Mouse (Mus musculus): ENCODE data around the gene Tmem82. TPM values are rescaled to one million over a fixed set of nuclear protein-coding genes. Genes with fewer than 3 reads are reported as not detected.

The Tmem82 gene
- total RNA-seq (2021), result 1 to 10 TPM in 1 of 2 experiments, under 1 TPM in 1; 0.35 to 1.6 TPM
- long read RNA-seq, experiment 1, result 0 reads
- long read RNA-seq, experiment 2, result 0 reads

DNA sequence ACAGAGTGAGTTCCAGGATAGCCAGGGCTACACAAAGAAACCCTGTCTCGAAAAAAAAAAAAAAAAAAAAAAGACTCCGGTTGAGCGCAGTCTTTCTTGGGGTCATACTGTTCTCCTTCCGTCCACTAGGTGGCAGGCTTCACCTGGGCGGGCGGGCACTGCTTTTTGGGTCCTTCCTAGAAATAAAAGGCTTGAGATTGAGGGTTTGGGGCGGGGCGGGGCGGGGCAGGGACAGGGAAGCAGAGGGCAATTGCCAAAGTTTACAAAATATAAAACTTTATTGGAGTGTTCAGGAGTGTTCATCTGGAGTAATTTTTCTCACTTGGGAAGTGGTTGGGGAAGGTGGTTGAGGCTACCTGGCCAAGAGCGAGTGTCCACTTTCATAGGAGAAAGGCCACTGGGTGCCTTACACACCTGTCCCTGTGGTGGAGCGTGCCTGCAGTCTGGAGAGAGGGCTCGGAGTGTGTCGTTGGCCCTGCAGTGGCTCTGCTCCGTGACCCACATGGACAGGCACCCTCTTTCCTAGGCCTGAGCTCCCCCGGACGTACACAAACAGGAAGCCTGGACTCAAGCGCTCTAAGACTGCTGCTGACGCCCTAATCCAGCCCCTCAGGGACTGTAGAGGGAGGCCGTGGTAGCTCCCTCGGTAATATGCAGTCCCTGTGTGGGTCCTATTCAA is at the start of gene Tmem82:
Gene Tmem82, minus strand, starts transcription at position 69 of the 679 bp plus-strand sequence.
- DNase-seq (ENCODE audit: low spot score in 2 of 2), result peak in 1 of 2 experiments; percentile 45

DNA sequence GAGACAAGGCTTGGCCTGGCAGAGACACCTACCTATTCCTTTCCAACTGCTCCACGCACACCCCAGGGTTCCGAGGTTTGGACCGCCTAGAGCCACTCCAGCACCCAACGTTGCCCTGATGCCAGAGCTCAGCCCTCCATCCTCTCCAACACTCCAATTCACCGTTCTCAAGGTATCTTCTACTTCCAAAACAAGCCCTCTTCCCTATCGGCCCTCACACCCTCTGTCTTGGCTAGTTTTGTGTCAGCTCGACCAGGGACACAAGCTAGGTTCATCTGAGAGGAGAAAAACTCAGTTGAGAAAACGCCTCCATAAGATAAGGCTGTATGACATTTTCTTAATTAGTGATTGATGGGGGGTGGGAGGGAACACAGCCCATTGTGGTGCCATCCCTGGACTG is 46.4 kb upstream of the Tmem82 start, which contains the start of gene Plekhm2:
Gene Plekhm2, minus strand, starts transcription at position 101 of the 400 bp plus-strand sequence.
- DNase-seq (ENCODE audit: low spot score in 2 of 2), result no peak

DNA sequence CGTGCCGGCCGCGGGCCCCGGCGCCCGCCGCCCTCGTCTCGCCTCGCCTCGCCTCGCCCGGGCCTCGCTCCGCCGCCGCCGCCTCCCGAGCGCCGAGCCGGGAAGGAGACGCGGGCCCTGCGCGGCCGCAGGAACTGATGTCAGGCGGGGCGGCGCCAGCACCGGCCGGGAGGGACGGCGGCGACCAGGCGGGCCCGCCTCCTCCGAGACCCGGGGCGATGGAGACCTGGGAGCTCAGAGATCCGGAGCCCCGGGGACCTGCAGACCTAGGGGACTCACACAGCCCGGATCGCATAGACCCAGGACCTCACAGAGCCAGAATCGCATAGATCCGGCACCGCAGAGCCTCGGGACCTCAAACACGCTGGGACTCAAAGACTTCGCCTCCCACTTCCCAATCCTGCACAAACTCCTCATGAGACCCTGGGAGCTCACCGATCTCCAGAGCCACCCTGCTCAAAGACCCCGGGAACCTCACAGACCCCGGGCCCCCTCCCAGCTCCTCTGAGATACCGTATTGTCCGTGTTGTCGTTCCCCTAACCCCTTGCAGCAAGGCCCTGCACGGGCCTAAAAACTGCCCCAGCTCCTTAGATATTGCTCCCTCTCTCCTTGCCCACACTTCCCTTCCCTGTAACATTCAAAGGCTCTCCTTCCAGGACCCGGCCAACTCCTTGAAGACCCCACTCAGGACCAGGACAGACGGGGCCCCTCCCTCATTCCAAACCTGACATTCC is 45.7 kb upstream of the Tmem82 start:
- peak; percentile 68 to 71 for DNase-seq (ENCODE audit: low spot score in 2 of 2)

DNA sequence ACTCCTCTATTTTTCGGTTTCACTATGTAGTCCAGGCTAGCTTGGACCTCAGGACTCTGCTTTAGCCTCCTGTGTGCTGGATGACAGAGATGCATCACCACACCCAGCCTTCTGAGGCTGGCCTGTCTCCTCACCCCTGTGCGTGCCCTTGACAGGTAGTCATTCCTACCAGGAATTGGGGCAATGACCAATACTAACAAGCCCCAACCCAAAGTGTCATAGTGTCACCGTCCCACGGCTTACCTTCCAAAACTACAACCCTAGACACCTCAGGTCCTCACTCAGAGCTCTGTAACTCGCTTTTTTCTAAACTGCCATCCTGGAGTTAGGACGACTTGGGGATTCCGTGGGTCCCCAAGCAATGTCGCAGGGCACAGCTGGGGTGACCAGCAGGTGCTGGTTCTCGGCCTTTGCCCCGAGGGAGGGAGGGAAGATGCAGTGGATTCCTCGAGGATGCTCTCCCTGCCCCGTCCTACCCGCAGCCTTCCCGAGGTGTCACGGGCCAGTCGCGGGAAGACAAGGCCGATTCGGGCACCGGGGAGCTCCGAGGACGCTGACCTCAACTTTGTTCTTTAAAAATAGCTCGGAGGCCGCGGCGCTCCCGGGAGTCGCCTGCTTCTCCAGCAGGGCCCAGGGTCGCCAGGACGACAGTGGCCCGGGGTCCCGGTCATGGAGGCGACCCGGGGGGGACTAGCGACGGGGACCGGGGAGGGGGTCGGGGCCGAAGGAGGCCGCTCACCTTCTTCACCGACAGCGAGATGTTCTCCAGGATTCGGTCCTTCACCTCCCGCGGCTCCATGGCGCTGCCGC is 44.9 kb upstream of the Tmem82 start:
- DNase-seq (ENCODE audit: low spot score in 2 of 2), result peak in 1 of 2 experiments; percentile 48

DNA sequence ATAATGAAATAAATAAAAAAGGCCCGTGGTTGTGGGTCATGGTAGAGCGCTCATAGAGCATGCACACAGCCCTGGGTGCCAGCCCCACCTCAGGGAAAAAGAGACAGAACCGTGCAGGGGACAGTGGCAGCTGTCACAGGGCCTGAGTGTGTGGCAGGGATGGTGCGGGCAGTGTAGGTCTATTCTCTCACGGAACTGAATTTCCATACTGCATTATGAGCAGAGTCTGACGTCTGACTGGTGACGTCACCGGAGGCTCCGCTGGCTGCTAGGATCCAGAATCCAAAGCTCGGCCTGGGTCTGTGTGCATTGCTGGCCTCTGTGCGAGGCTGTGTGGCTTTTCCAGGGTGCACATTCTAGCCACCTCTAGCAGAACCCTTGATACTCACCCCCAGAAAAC is 42.5 kb upstream of the Tmem82 start:
- DNase-seq (ENCODE audit: low spot score in 2 of 2), result no peak

DNA sequence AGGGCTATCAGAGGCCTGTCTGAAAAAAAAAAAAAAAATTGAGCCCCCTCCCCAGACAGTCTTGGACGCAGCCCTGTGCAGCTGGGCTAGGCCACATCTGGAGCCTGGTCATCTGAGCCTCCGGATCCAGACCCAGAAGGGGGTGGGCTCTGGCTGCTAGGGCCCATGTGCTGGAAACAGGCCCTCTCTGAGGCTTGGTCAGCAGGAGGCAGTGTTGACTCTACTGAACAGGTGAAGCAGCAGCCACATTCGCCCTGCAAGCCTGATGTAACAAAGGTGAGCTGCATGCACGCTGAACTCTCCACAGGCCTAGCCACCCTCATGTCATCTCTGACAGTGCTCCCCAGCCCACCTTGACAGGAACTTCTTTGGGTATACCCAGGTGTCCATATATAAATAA is 41.3 kb upstream of the Tmem82 start:
- DNase-seq (ENCODE audit: low spot score in 2 of 2), result no peak

DNA sequence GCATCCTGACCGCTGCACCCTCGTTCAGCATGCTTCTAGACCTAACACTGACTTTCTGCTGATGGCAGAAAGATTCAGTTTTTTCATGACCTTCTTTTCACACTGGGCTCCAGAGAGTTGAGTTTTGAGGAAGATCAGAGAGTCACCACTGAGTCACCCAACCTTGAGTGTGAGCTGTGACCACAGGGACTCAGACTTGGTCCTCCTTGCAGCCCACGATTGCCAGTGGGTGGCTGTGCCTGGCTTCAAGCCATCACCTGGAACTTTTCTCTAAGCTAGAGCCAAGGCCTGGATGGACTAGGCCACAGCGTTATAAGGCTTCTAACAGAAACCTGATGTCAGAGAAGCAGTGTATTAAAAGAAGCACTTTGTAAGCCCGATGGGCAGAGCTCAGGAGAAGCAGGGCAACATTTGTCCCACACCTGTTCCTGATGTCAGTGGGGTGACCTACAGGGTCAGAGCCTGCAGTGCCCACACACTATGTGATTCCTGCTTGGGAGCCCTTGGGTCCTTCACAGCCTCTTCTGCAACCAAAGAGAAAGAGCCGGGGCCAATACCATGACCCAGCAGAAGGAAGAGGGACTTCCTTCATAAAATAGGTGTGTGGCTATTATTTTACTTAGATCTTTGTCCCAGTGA is 40.5 kb upstream of the Tmem82 start:
- no peak for DNase-seq (ENCODE audit: low spot score in 2 of 2)

DNA sequence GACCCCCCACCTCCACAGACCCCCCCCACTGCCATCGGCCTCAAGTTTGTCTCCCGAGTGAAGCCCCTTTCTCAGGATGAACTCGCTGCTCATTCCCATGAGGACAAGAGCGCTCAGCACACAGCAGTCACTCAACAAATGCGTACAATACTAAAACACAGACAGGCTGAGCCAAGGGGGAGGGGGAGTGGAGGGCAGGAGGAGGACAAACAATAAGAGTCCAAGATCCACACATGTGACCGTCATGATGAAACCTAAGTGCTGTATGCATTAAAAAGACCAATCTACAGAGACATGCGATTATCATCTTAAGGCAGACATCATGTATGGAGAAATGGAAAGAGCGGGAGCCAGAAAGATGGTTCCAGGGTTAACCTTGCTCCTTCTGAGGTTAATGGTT is 38.5 kb upstream of the Tmem82 start:
- DNase-seq (ENCODE audit: low spot score in 2 of 2), result no peak

DNA sequence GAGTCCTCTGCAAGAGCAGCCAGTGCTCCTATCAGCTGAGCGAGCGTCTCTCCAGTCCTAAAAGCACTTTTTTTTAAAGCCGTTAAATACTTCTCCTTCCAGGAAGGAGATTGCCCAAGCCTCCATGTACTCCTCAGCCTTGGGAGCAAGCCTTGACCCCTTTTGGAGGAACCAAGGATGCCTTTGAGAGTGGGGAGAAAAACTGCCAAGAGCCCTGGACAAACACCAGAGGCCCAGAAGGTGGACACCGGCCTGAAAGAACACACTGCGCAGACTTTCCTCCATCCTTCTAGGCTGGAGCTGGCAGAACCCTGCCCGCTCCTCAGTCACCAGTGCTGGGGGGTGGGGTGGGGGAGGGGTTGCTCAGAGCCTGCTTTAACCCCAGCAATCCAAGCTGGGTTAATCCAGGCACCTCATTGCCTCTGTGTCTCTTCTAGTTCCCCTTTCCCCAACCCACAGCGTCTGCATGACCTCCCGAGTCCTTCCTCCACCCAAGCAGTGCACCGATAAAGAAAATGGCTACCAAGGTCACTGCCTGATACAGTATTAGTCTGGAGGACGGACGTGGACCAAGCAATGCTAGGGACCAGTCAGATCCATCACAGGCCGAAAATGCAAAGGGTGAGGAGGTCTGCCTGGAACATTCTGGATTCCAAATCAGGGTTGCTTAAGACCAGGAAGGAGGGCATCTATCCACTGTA is 37.6 kb upstream of the Tmem82 start:
- peak in 1 of 2 experiments; percentile 48 for DNase-seq (ENCODE audit: low spot score in 2 of 2)

DNA sequence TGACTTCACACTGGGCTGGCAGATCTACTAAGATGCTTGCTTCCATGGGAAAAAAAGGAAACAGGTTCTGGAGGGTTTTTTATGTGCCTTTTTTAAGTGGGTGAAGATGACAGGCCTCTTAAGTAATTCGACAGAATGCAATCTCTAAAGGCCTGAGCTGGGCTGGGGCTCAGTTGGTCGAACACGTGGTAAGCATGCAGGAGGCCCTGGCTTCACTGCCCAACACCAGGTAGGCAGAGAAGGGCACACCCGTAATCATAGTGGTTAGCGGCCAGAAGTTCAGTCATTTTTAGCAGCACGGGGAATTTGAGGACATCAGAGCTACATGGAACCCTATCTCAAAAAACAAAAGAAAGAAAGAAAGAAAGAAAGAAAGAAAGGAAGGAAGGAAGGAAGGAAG is 36.1 kb upstream of the Tmem82 start:
- DNase-seq (ENCODE audit: low spot score in 2 of 2), result no peak

DNA sequence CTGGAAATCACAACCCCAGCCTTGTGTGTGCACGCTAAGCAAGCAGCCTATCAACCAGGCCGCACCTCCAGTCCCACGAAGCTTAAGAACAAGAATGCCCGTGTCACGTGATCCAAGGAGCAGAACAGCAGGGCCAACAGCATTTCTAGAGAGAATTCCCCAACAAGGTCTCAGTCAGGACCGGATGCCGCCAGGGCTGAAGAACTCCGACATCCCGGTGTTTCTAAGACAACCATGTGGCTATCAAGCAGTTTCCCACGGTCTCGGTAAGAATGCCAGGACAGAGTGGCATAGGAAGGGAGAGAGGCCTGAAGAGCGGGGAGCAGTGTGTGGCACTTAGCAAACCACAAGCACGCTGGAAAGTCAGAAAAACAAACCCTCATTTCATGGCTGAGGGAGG is 35.4 kb upstream of the Tmem82 start:
- DNase-seq (ENCODE audit: low spot score in 2 of 2), result no peak

DNA sequence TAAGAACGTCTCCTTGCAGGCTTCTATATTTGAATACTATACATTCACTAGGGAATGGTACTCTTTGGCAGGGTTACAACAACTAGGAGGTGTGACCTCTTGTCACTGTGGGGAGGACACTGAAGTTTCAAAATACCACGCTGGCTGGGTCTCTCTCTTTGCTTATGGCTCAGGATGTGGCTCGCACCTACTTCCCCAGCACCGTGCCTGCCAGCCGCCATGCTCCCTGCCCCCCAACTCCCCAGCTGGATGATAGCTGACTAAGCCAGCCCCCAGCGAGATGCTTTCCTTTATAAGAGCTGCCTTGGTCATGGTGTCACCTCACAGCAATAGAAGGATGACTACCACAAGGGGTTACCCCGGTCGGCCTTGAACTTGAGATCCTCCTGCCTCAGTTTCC is 34.6 kb upstream of the Tmem82 start:
- DNase-seq (ENCODE audit: low spot score in 2 of 2), result no peak

DNA sequence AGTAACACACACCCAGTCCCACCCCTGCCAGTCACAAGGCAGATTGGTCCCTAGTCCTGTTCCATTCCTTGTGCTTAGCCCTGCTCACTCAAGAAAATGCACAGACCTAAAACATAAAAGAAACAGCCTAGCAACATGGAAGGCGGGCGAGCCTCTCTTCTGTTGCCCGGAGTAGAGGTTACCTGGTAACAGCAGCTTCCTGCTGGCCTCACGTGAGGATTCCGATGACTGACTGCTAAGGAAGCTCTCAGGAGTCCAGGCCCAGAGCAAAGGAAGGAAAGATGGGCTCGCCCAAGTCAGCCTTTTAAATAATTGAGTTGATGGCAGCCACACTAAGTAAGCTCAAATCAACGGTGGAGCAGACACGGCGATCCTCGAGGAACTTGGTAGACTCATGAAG is 33.5 kb upstream of the Tmem82 start:
- DNase-seq (ENCODE audit: low spot score in 2 of 2), result no peak

DNA sequence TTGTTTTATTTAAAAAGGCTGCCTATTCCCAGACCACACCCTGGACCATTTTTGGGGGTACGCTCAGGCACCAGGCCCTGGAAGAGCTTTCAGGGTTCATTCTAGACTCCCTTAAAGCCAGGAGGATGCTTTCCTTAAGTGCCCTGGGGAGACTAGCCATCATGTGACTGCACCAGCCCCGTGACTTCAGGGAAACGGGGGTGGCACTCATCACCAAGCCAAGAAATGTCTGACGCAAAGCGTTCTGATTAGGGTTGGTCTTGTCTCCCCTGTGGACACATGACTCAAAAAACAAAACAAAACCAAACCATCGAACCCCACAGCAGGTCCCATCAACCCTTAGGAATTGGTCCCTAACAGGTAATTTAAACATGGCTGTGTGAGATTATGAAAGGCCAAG is 32.9 kb upstream of the Tmem82 start:
- no peak for DNase-seq (ENCODE audit: low spot score in 2 of 2)

DNA sequence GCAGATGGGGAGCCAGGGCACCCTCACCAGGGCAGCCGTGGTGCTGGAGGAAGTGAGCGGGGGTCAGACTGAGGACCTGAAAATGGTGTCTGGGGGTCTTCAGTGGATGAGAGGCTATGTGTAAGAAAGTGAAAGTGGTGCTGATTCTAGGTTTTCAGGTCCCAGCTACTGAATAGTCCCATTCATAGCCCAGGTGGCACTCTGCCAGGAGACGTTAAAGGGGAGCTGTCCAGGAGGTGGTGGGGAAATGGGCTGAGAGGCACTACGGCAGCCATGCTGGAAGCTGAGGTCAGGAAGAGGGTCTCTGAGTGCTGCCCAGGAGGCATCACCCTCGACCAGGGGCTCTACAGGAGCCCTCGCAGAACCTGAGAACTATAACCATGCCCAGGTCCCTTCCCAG is 30.8 kb upstream of the Tmem82 start:
- DNase-seq (ENCODE audit: low spot score in 2 of 2), result peak in 1 of 2 experiments; percentile 47

DNA sequence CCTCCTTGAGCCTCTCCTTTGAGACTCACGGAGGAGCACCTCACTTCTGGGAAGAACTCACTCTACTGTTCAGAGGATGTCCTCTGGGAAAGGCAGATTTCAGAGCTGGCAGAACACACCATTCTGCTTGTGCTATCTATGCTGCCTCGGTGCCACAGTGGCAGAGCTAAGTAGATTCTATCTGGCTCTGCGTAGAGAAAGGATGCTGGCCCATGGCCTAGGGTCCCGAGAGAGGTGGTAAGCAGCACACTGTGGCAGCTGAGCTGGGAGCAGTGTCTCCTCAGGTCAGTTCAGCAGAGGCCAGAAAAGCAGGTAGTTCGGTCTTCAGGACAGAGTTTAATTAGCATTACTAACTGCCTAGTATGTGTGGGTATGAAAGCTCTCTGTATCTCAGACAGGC is 29.8 kb upstream of the Tmem82 start:
- no peak for DNase-seq (ENCODE audit: low spot score in 2 of 2)

DNA sequence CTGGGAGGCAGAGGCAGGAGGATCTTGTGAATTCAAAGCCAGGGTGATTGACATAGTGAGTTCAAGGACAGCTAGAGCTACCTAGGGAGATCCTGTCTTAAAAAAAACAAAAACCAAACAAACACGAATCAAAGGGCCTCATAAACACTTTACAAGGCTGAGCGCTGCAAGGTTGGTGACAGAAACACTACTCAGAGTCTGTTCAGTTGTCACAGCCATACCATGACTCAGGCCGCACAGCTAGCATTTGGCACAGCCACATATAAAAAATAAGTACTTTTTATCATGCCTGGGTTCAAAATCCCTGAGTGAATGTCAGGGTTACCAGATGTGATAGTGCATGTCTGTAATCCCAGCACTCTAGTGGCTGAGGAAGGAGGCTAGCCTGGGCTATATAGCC is 28.8 kb upstream of the Tmem82 start:
- no peak for DNase-seq (ENCODE audit: low spot score in 2 of 2)

DNA sequence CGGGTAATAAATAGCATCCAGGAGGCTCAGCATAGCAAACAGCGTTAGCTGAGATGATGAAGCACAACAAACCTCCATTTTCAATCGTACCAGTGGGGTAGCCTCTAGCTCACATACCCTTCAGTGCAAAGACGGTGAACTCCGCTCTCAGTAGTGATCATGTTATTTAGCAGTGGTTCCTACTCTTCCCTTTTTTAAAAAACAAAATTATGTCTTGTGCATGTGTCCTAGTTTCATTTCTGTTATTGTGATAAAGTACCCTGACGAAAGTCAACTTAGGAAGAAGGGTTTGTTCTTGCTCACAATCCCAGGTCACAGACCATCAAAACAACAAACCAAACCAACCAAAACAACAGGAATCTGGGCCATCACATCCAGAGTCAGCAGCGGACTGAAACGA is 27.6 kb upstream of the Tmem82 start:
- no peak for DNase-seq (ENCODE audit: low spot score in 2 of 2)

DNA sequence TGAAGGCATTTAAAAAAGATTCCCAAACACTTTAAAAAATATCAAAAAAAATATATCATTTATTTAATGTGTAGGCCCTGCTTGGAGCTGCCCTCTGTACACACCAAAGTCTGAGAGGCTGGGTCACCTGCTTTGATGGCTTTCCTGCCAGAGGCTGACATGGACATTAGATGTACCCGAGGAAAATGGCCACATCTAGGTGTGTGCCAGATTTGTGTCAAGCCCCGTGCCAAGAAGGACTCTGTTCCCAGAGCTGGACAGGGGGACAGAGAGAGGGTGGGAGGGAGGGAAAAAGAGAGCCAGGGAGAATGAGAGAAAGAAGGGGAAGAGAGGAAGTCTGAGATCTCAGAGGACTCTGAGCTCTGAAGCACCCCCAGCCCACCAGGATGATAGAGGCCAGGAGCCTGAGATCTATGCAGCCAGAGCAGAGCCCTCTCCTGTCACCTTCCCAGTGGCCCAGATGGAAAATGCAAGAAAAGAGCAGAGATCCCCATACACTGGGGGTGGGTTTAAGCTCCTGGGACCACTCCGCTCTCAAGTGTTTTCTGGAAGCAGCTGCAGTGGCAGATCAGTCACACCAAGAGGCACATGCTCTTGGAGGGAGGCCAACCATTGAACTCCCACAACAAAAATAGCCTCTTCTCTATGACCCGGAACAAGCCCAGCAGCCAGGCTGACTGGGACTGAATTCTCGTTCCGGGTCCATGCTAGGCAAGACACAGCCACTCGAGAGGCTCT is 24.9 kb upstream of the Tmem82 start:
- DNase-seq (ENCODE audit: low spot score in 2 of 2), result peak in 1 of 2 experiments; percentile 69

Data from layer of hippocampus, postnatal 14 days (tissue).